Comparison of ENCODE assay signal across 7 mouse cellular contexts in genomic region chrX:73880194-73881035, GRCm38 (mm10). TPM values are rescaled to one million over a fixed set of nuclear protein-coding genes. Genes with fewer than 3 reads are reported as not detected.
DNase-seq lines count a peak whose midpoint lies in the region; ATAC-seq and TF ChIP-seq lines count a peak whose summit lies in the region.

No protein-coding gene starts in this region.

- peak overlapping the region; percentile 68 for H3K4me2 ChIP-seq in limb, embryonic 12.5 days
- H3K4me2 ChIP-seq in midbrain, embryonic 13.5 days (replicated peaks), result peak overlapping the region; percentile 60

- no peaks in the 10 kb centered on the region for H3K36me3 ChIP-seq in hindbrain, embryonic 10.5 days
- no peaks in the 10 kb centered on the region for H3K36me3 ChIP-seq in limb, embryonic 12.5 days
- no peaks in the 10 kb centered on the region for H3K36me3 ChIP-seq in midbrain, embryonic 13.5 days

- H3K27ac ChIP-seq in cortical plate, adult 2 months (ENCODE audit: insufficient read depth, low read length), result 0 out of 2 replicates have a peak overlapping the region, but pooled peaks have one; percentile 45
- H3K27ac ChIP-seq in hindbrain, embryonic 10.5 days, result peak overlapping the region; percentile 73
- H3K27ac ChIP-seq in limb, embryonic 12.5 days, result no peak overlapping the region
- H3K27ac ChIP-seq in midbrain, embryonic 13.5 days, result peak overlapping the region; percentile 75

- peak; percentile 78 for DNase-seq in MN1 (ENCODE audit: low spot score)
- DNase-seq in hindbrain, embryonic 10.5 days (ENCODE audit: low spot score), result peak; percentile 35
- peak; percentile 31 for DNase-seq in thymus, adult 18-20 months

- 19% methylated on average over 46 of the region's 48 CpGs for WGBS in hindbrain, embryonic 10.5 days
- 23% methylated on average over 26 of the region's 48 CpGs for WGBS in limb, embryonic 12.5 days
- 27% methylated on average over 42 of the region's 48 CpGs for WGBS in midbrain, embryonic 13.5 days

- no peaks in the 10 kb centered on the region for H3K4me1 ChIP-seq in cortical plate, adult 2 months (ENCODE audit: control insufficient read depth, insufficient read depth, low read length)
- no peaks in the 10 kb centered on the region; the same call in 1 of the 2 replicates for H3K4me1 ChIP-seq in hindbrain, embryonic 10.5 days (replicated peaks)
- 0 out of 2 replicates have a peak, but pooled peaks cover 2% of the 10 kb centered on the region for H3K4me1 ChIP-seq in limb, embryonic 12.5 days (replicated peaks)
- peaks cover 29% of the 10 kb centered on the region for H3K4me1 ChIP-seq in midbrain, embryonic 13.5 days (replicated peaks)

- H3K9ac ChIP-seq in limb, embryonic 12.5 days (replicated peaks), result 0 out of 2 replicates have a peak overlapping the region, but pooled peaks have one; percentile 37
- H3K9ac ChIP-seq in midbrain, embryonic 13.5 days (replicated peaks), result peak overlapping the region; percentile 77

- H3K4me3 ChIP-seq in cortical plate, adult 2 months (ENCODE audit: insufficient read depth, low read length), result peak overlapping the region; percentile 78
- peak overlapping the region; percentile 54 for H3K4me3 ChIP-seq in hindbrain, embryonic 10.5 days
- H3K4me3 ChIP-seq in limb, embryonic 12.5 days (replicated peaks), result peak overlapping the region; percentile 41
- H3K4me3 ChIP-seq in midbrain, embryonic 13.5 days (replicated peaks), result peak overlapping the region; percentile 55

- peaks cover 44% of the 10 kb centered on the region for H3K27me3 ChIP-seq in hindbrain, embryonic 10.5 days (ENCODE audit: insufficient read depth, poor library complexity, severe bottlenecking)
- peaks cover 35% of the 10 kb centered on the region for H3K27me3 ChIP-seq in limb, embryonic 12.5 days
- no peaks in the 10 kb centered on the region for H3K27me3 ChIP-seq in midbrain, embryonic 13.5 days

- no peak for TF ChIP-seq CTCF in cortical plate, adult 2 months (IDR thresholded peaks at IDR 0.05; ENCODE audit: extremely low read depth, insufficient read depth, low read length)

- peak; percentile 83 for ATAC-seq in CD4-positive, CD25-positive, alpha-beta regulatory T cell, adult 4 months
- 0 out of 2 replicates have a peak, but pooled peaks have one; percentile 32 for ATAC-seq in limb, embryonic 12.5 days (ENCODE audit: insufficient number of reproducible peaks, insufficient read depth, low FRiP score, low TSS enrichment, low read depth)
- ATAC-seq in midbrain, embryonic 13.5 days, result peak; percentile 75

- 0 out of 2 replicates have a peak, but pooled peaks have one; percentile 23 for TF ChIP-seq POLR2A in cortical plate, adult 2 months (IDR thresholded peaks at IDR 0.05; ENCODE audit: extremely low read depth, insufficient read depth, low read length)

- H3K9me3 ChIP-seq in hindbrain, embryonic 10.5 days, result no peaks in the 10 kb centered on the region
- H3K9me3 ChIP-seq in limb, embryonic 12.5 days, result no peaks in the 10 kb centered on the region
- H3K9me3 ChIP-seq in midbrain, embryonic 13.5 days, result no peaks in the 10 kb centered on the region

RNA-seq across cellular contexts. Expression of gene Avpr2, which starts 11.5 kb away (rescaled TPM):
- 1 to 10 TPM; 2.6 to 3.3 TPM for polyA plus RNA-seq in CD4-positive, CD25-positive, alpha-beta regulatory T cell, adult 4 months (2017; shearing (Covaris generic))
- not detected in 2 replicates for polyA plus RNA-seq in cortical plate, adult 2 months (2012; rRNA removed)
- polyA plus RNA-seq in hindbrain, embryonic 10.5 days (2016; fragmentation: Nextera tagmentation; extraction: Ambion mirVana), result 0.16 TPM in 1 of 2 replicates, not detected in the other
- 0.14 and 0.25 TPM in 2 replicates for polyA plus RNA-seq in limb, embryonic 12.5 days (2016; fragmentation: Nextera tagmentation; extraction: Ambion mirVana)
- 0.24 and 0.27 TPM in 2 replicates for polyA plus RNA-seq in midbrain, embryonic 13.5 days (2015; fragmentation: Nextera tagmentation; extraction: Ambion mirVana)

RNA-seq across cellular contexts. Expression of gene L1cam, which starts 15.5 kb away (rescaled TPM):
- 10 to 100 TPM in 1 of 2 experiments, 1 to 10 TPM in 1; 7.3 to 13.0 TPM for polyA plus RNA-seq in CD4-positive, CD25-positive, alpha-beta regulatory T cell, adult 4 months (2017; shearing (Covaris generic))
- 91.8 and 97.1 TPM in 2 replicates for polyA plus RNA-seq in cortical plate, adult 2 months (2012; rRNA removed)
- polyA plus RNA-seq in hindbrain, embryonic 10.5 days (2016; fragmentation: Nextera tagmentation; extraction: Ambion mirVana), result 13.4 and 26.1 TPM in 2 replicates
- polyA plus RNA-seq in limb, embryonic 12.5 days (2016; fragmentation: Nextera tagmentation; extraction: Ambion mirVana), result 0.93 and 1.7 TPM in 2 replicates
- 73.8 and 80.8 TPM in 2 replicates for polyA plus RNA-seq in midbrain, embryonic 13.5 days (2015; fragmentation: Nextera tagmentation; extraction: Ambion mirVana)

RNA-seq across cellular contexts. Expression of gene Arhgap4, which starts 41.3 kb away (rescaled TPM):
- polyA plus RNA-seq in CD4-positive, CD25-positive, alpha-beta regulatory T cell, adult 4 months (2017; shearing (Covaris generic)), result 100 to 1,000 TPM; 162 to 239 TPM
- 6.5 and 7.9 TPM in 2 replicates for polyA plus RNA-seq in cortical plate, adult 2 months (2012; rRNA removed)
- polyA plus RNA-seq in hindbrain, embryonic 10.5 days (2016; fragmentation: Nextera tagmentation; extraction: Ambion mirVana), result 2.2 TPM in 2 replicates
- 2.7 and 3.7 TPM in 2 replicates for polyA plus RNA-seq in limb, embryonic 12.5 days (2016; fragmentation: Nextera tagmentation; extraction: Ambion mirVana)
- polyA plus RNA-seq in midbrain, embryonic 13.5 days (2015; fragmentation: Nextera tagmentation; extraction: Ambion mirVana), result 2.8 and 2.9 TPM in 2 replicates

RNA-seq across cellular contexts. Expression of gene Naa10, which starts 41.3 kb away (rescaled TPM):
- 100 to 1,000 TPM; 181 to 200 TPM for polyA plus RNA-seq in CD4-positive, CD25-positive, alpha-beta regulatory T cell, adult 4 months (2017; shearing (Covaris generic))
- polyA plus RNA-seq in cortical plate, adult 2 months (2012; rRNA removed), result 74.5 and 80.4 TPM in 2 replicates
- polyA plus RNA-seq in hindbrain, embryonic 10.5 days (2016; fragmentation: Nextera tagmentation; extraction: Ambion mirVana), result 148 and 159 TPM in 2 replicates
- 158 and 159 TPM in 2 replicates for polyA plus RNA-seq in limb, embryonic 12.5 days (2016; fragmentation: Nextera tagmentation; extraction: Ambion mirVana)
- polyA plus RNA-seq in midbrain, embryonic 13.5 days (2015; fragmentation: Nextera tagmentation; extraction: Ambion mirVana), result 107 and 108 TPM in 2 replicates

RNA-seq across cellular contexts. Expression of gene Renbp, which starts 50.2 kb away (rescaled TPM):
- polyA plus RNA-seq in CD4-positive, CD25-positive, alpha-beta regulatory T cell, adult 4 months (2017; shearing (Covaris generic)), result 10 to 100 TPM in 1 of 2 experiments, 1 to 10 TPM in 1; 6.4 to 15.1 TPM
- 6.7 and 8.7 TPM in 2 replicates for polyA plus RNA-seq in cortical plate, adult 2 months (2012; rRNA removed)
- polyA plus RNA-seq in hindbrain, embryonic 10.5 days (2016; fragmentation: Nextera tagmentation; extraction: Ambion mirVana), result 20.6 and 25.8 TPM in 2 replicates
- polyA plus RNA-seq in limb, embryonic 12.5 days (2016; fragmentation: Nextera tagmentation; extraction: Ambion mirVana), result 14.1 and 20.7 TPM in 2 replicates
- polyA plus RNA-seq in midbrain, embryonic 13.5 days (2015; fragmentation: Nextera tagmentation; extraction: Ambion mirVana), result 10.5 and 12.3 TPM in 2 replicates

Comparison
In these comparisons a context has a peak if more than half of its experiments do, and no peak if none do; other contexts are left out.
1. ATAC-seq: peak in every context shown above with its lines; median percentile 83 in CD4-positive, CD25-positive, alpha-beta regulatory T cell, adult 4 months; 75 in midbrain, embryonic 13.5 days; 32 in limb, embryonic 12.5 days.
2. RNA of gene Arhgap4, which starts 41.3 kb away (polyA plus RNA-seq): 162 to 239 TPM in CD4-positive, CD25-positive, alpha-beta regulatory T cell, adult 4 months; 6.5 to 7.9 TPM in cortical plate, adult 2 months, 2.8 to 2.9 TPM in midbrain, embryonic 13.5 days, 2.7 to 3.7 TPM in limb, embryonic 12.5 days and 2.2 TPM in hindbrain, embryonic 10.5 days; every median in the first group is over 10 times any median in the second.
3. Peak in every context shown above with its lines, with median percentiles within 50 percentile points of each other: DNase-seq and H3K4me3 ChIP-seq.